In the genomic region with DNA sequence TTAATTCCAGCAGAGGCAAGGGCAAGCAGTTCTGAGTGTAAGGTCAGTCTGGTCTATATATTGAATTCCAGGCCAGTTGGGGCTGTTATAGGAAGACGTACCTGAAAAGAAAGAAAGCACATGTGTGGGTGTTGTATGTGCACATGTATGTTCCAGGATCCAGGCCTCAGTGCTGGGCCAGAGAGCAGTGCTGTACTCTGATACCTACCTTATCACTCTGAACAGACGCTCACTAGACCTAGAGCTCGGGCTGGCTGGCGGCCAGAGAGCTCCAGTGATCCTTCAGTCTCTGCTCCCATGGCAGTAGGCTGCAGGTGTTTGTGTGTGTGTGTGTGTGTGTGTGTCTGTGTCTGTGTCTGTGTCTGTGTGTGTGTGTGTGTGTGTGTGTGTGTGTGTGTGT, we compare ENCODE assay signal across 18 mouse cellular contexts. TPM values are rescaled to one million over a fixed set of nuclear protein-coding genes. Genes with fewer than 3 reads are reported as not detected.
DNase-seq lines count a peak whose midpoint lies in the region; ATAC-seq and TF ChIP-seq lines count a peak whose summit lies in the region.
"Had no signal": no experiment of that assay in that cellular context is flagged by ENCODE, and none has a peak within 500 bp of the region (broad histone marks: within the 10 kb centered on the region; RNA-seq: fewer than 3 reads in every experiment).

No protein-coding gene starts in this region.

- no peaks in the 10 kb centered on the region; the same call in 1 of the 2 replicates for H3K27me3 ChIP-seq in G1E (ENCODE audit: insufficient read depth, low read length)
- no peaks in the 10 kb centered on the region for H3K27me3 ChIP-seq in erythroblast, embryonic 14.5 days (ENCODE audit: control insufficient read depth)
- no peaks in the 10 kb centered on the region for H3K27me3 ChIP-seq in liver, embryonic 15.5 days

- no peak for TF ChIP-seq CTCF in G1E (IDR thresholded peaks at IDR 0.05; ENCODE audit: low read depth, low read length)

- peak; percentile 90 for DNase-seq in heart, adult 11 months
- no peak for DNase-seq in heart, postnatal 36 days
- DNase-seq in G1E (ENCODE audit: low spot score), result peak; percentile 51
- DNase-seq in frontal cortex, postnatal 25 days (ENCODE audit: low spot score in 2 of 2), result no peak
- no peak for DNase-seq in Muller cell, postnatal 12 days (ENCODE audit: inconsistent ontology term)
- DNase-seq: adrenal gland, postnatal 36 days; cerebellum, adult 11-12 months; embryo, embryonic 11 days; lung, postnatal 36 days; midbrain, embryonic 14.5 days; thymus, postnatal 4 days had no signal

- intact Hi-C loops in heart, postnatal 36 days (cut with DNase I), result no loop called here

- peaks cover 3% of the 10 kb centered on the region for H3K9me3 ChIP-seq in G1E (replicated peaks)
- H3K9me3 ChIP-seq in erythroblast, embryonic 14.5 days (ENCODE audit: control insufficient read depth, low read length), result peaks cover 7% of the 10 kb centered on the region
- H3K9me3 ChIP-seq in liver, embryonic 15.5 days (replicated peaks), result no peaks in the 10 kb centered on the region

- peaks cover 48% of the 10 kb centered on the region for H3K4me1 ChIP-seq in G1E (ENCODE audit: insufficient read depth, low read depth, low read length)
- H3K4me1 ChIP-seq in erythroblast, embryonic 14.5 days (ENCODE audit: control insufficient read depth), result peaks cover 54% of the 10 kb centered on the region
- H3K4me1 ChIP-seq in liver, embryonic 15.5 days (replicated peaks), result peaks cover 45% of the 10 kb centered on the region

- H3K27ac ChIP-seq in liver, embryonic 15.5 days (replicated peaks), result peak overlapping the region; percentile 93
- H3K27ac ChIP-seq: hindbrain, postnatal 0 days; kidney, postnatal 0 days had no signal

- H3K4me2 ChIP-seq in liver, embryonic 15.5 days, result peak overlapping the region; percentile 57

- ATAC-seq in G1E (ENCODE audit: extremely low read depth, insufficient number of reproducible peaks, low FRiP score, poor library complexity, severe bottlenecking), result no peak; the same call in 1 of the 2 replicates
- ATAC-seq in liver, embryonic 15.5 days (ENCODE audit: insufficient read depth), result peak; percentile 99
- ATAC-seq in inflammation-experienced regulatory T-cells, adult 6 months, result no peak
- ATAC-seq: hindbrain, postnatal 0 days had no signal

- no peak overlapping the region for H3K4me3 ChIP-seq in G1E (ENCODE audit: low read depth, low read length)
- H3K4me3 ChIP-seq in erythroblast, embryonic 14.5 days (replicated peaks), result peak overlapping the region; percentile 27
- no peak overlapping the region; the same call in 1 of the 2 replicates for H3K4me3 ChIP-seq in liver, embryonic 15.5 days (replicated peaks)

- WGBS in liver, embryonic 15.5 days (ENCODE audit: insufficient replicate concordance), result 28% methylated on average over 4 of the region's 4 CpGs

- H3K9ac ChIP-seq in liver, embryonic 15.5 days, result no peak overlapping the region

- peaks cover 96% of the 10 kb centered on the region for H3K36me3 ChIP-seq in G1E (replicated peaks)
- peaks cover 94% of the 10 kb centered on the region for H3K36me3 ChIP-seq in erythroblast, embryonic 14.5 days (ENCODE audit: control insufficient read depth)
- H3K36me3 ChIP-seq in liver, embryonic 15.5 days (replicated peaks), result peaks cover 91% of the 10 kb centered on the region

RNA-seq across cellular contexts. Expression of gene Chd4, which starts 8.4 kb away (rescaled TPM):
- total RNA-seq in heart, postnatal 36 days (2021), result 100 to 1,000 TPM; 118 to 127 TPM
- 235 and 241 TPM in 2 replicates for total RNA-seq in G1E (2014; fragmentation: Nextera tagmentation)
- total RNA-seq in G1E (2017), result 326 and 362 TPM in 2 replicates
- polyA plus RNA-seq in G1E (2012), result 188 and 219 TPM in 2 replicates
- 6.8 TPM in 2 replicates for polyA plus RNA-seq in erythroblast, embryonic 14.5 days (2012)
- 22.6 TPM in 2 replicates for polyA plus RNA-seq in liver, embryonic 15.5 days (2015; fragmentation: Nextera tagmentation; extraction: Ambion mirVana)
- polyA plus RNA-seq in inflammation-experienced regulatory T-cells, adult 6 months (2017; shearing (Covaris generic)), result 10 to 100 TPM; 47.0 to 76.3 (median 61.6) TPM

RNA-seq across cellular contexts. Expression of gene Nop2, which starts 27.5 kb away (rescaled TPM):
- 10 to 100 TPM; 20.3 to 21.0 TPM for total RNA-seq in heart, postnatal 36 days (2021)
- total RNA-seq in G1E (2014; fragmentation: Nextera tagmentation) (56.9 and 61.0 TPM in 2 replicates), G1E (2017) (87.7 and 89.2 TPM in 2 replicates)
- polyA plus RNA-seq in G1E (2012), result 53.4 and 90.0 TPM in 2 replicates
- 0.78 and 1.8 TPM in 2 replicates for polyA plus RNA-seq in erythroblast, embryonic 14.5 days (2012)
- polyA plus RNA-seq in liver, embryonic 15.5 days (2015; fragmentation: Nextera tagmentation; extraction: Ambion mirVana), result 32.1 and 33.5 TPM in 2 replicates
- polyA plus RNA-seq in inflammation-experienced regulatory T-cells, adult 6 months (2017; shearing (Covaris generic)), result 10 to 100 TPM; 32.7 to 50.7 (median 48.1) TPM

RNA-seq across cellular contexts. Expression of gene Lpar5, which starts 36.5 kb away (rescaled TPM):
- under 1 TPM in 1 of 2 experiments, not detected in 1; 0.24 TPM for total RNA-seq in heart, postnatal 36 days (2021)
- total RNA-seq in G1E (2014; fragmentation: Nextera tagmentation), result 0.83 and 2.3 TPM in 2 replicates
- 2.4 and 2.6 TPM in 2 replicates for total RNA-seq in G1E (2017)
- polyA plus RNA-seq in G1E (2012), result 0.83 and 1.4 TPM in 2 replicates
- polyA plus RNA-seq in erythroblast, embryonic 14.5 days (2012), result 0.06 TPM in 1 of 2 replicates, not detected in the other
- polyA plus RNA-seq in liver, embryonic 15.5 days (2015; fragmentation: Nextera tagmentation; extraction: Ambion mirVana), result 1.3 TPM in 2 replicates
- 10 to 100 TPM; 10.4 to 19.3 (median 12.1) TPM for polyA plus RNA-seq in inflammation-experienced regulatory T-cells, adult 6 months (2017; shearing (Covaris generic))
- total RNA-seq: liver, adult 2 months had no signal
- polyA plus RNA-seq: heart, embryonic 14.5 days had no signal

RNA-seq across cellular contexts. Expression of gene Iffo1, which starts 40.8 kb away (rescaled TPM):
- 1 to 10 TPM; 6.6 to 9.4 TPM for total RNA-seq in heart, postnatal 36 days (2021)
- total RNA-seq in G1E (2014; fragmentation: Nextera tagmentation) (20.4 and 25.1 TPM in 2 replicates), G1E (2017) (12.3 and 14.5 TPM in 2 replicates)
- 26.9 and 31.7 TPM in 2 replicates for polyA plus RNA-seq in G1E (2012)
- polyA plus RNA-seq in erythroblast, embryonic 14.5 days (2012), result 1.3 and 1.5 TPM in 2 replicates
- polyA plus RNA-seq in liver, embryonic 15.5 days (2015; fragmentation: Nextera tagmentation; extraction: Ambion mirVana), result 4.3 and 5.2 TPM in 2 replicates
- polyA plus RNA-seq in inflammation-experienced regulatory T-cells, adult 6 months (2017; shearing (Covaris generic)), result 10 to 100 TPM in 1 of 3 experiments, 1 to 10 TPM in 2; 6.9 to 12.4 (median 9.8) TPM

RNA-seq across cellular contexts. Expression of gene Acrbp, which starts 54.7 kb away (rescaled TPM):
- total RNA-seq in heart, postnatal 36 days (2021), result 1 to 10 TPM; 1.7 to 2.1 TPM
- total RNA-seq in G1E (2014; fragmentation: Nextera tagmentation) (11.8 and 16.1 TPM in 2 replicates), G1E (2017) (4.7 and 8.1 TPM in 2 replicates)
- polyA plus RNA-seq in G1E (2012), result 6.4 and 9.4 TPM in 2 replicates
- polyA plus RNA-seq in erythroblast, embryonic 14.5 days (2012), result 0.97 and 1.6 TPM in 2 replicates
- polyA plus RNA-seq in liver, embryonic 15.5 days (2015; fragmentation: Nextera tagmentation; extraction: Ambion mirVana), result 1.7 and 2.4 TPM in 2 replicates
- 10 to 100 TPM in 2 of 3 experiments, 1 to 10 TPM in 1; 5.6 to 23.2 (median 17.7) TPM for polyA plus RNA-seq in inflammation-experienced regulatory T-cells, adult 6 months (2017; shearing (Covaris generic))

Comparison
In these comparisons a context has a peak if more than half of its experiments do, and no peak if none do; other contexts are left out.
1. DNase-seq: peak in heart, adult 11 months (single experiment) and G1E (single experiment); none in heart, postnatal 36 days (0 of 2), frontal cortex, postnatal 25 days (0 of 2) and Muller cell, postnatal 12 days (single experiment).
2. RNA of gene Nop2, which starts 27.5 kb away (polyA plus RNA-seq): 53.4 to 90.0 TPM in G1E, 32.7 to 50.7 TPM in inflammation-experienced regulatory T-cells, adult 6 months and 32.1 to 33.5 TPM in liver, embryonic 15.5 days; 0.78 to 1.8 TPM in erythroblast, embryonic 14.5 days; every median in the first group is over 10 times any median in the second.